Mouse (Mus musculus): ENCODE measurements at regions not wholly inside any gene's neighbourhood (a gene's known extent, or its start where the extent isn't known, plus 50 kb on each side); places are given as distances from the start of the nearest gene placed in this dataset.

DNA sequence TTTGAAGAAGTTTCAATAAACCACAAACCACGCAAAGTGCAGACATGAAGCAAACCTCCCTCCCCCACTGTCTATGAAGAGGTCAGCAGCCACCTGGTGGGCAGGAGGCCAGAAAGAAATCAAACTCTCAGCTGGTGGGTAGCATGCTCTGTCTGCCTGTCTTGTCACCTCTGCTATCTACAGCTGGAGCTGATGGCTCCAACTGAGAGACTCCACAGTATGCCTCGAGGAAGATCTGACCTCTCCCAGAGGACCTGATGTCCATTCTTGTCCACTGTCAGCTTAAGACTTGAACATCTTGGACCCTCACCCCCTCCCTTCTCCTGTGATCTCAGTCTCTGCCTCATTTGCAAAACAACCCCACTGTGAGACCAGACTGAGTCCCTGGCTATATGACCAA, 585.0 kb upstream of the Cdh11 start:
- no peak for DNase-seq (ENCODE audit: low read depth, low spot score)

DNA sequence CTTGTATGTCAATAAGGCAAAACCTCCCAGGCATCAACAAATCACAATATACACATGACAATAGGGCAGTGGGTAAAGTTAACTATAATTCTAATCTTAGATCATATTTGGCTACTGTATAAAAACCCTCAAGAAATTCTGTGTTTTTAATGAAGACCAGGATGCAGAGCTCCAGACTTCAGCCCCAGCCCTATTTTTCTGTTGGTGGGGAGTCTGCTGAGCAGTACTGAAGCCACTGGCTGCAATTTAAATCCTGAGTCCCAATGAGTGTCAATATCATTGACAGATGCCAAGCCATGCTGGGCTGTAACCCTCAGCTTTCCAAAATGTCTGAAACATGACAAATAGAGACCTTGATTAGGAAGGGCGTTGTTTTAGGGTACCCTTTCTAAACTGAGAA, 587.6 kb upstream of the Cdh11 start:
- no peak for DNase-seq (ENCODE audit: low read depth, low spot score)

DNA sequence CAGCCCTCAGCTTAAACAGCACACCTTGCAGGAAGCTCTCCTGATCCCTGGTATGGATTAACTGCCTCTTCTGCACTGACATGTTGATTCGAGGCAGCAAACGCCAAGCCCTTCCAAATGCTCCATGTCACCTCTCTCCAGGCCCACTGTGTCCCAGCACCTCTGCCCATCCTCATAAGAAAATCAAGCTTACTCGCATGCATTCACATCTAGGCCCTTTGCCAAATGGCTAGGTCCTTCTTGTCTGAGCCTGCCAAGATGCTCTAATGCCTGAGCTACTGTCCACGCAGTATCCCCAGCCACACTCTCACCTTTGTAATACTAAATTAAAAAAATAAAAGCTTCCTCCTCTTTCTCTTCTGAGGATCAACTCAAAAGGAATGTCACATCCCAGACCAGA, 588.7 kb upstream of the Cdh11 start:
- DNase-seq (ENCODE audit: low read depth, low spot score), result no peak

DNA sequence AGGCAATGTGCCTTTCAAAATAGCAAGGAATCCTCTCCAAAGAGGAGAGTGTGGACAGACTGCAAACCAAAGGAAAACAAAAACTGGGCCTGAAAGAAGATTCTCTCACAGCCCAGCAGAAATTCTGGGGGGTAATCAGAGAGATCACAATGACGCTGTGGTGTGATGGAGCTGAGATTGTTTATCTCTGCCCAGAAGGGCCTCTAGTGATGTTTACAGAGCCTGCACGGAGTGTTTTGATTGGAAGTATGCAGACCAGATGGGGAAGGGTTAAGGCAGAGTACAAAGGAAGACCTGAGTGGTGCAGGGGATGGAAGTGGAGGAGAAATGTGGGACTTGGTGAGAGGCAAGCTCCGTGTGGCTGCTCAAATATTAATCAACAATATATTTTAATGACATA, 593.1 kb upstream of the Cdh11 start:
- DNase-seq (ENCODE audit: low read depth, low spot score), result no peak

DNA sequence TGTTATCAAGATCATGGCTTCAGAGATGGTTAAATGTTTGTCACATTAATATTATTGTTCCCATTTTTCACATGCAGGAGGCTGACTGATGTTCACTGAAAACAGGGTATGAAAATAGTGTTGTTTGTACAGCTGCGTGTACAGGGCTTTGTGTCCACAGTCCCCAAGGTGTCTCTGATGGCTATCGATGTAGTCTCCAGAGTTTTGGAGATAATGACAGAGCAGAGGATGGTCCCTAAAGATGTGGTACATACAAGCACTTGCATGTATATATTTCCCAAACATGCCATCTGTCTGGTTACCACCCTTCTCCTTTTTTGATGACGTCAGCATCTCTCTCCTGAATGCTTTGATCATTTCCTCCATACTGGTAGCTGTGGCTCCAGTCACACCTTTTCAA, 596.1 kb upstream of the Cdh11 start:
- DNase-seq (ENCODE audit: low read depth, low spot score), result no peak

DNA sequence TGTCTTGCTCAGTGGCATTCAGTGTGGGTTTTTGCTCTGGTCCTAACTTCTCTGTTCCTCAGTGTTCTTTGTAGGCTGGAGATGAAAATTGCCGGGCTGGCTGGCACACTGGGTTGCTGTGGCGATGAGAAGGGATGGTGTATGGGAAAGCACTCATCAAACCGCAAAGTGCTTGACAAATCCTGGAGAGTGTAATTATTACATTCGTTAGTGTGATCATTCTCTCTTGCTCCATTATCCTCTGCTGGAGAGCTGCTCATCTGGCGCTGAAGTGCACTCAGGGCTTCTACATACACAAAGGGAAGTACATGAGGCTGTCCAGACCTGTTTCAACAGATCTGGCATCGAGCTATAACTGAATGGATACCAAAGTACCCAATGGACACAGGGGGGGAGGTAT, 605.9 kb upstream of the Cdh11 start:
- no peak for DNase-seq (ENCODE audit: low read depth, low spot score)

DNA sequence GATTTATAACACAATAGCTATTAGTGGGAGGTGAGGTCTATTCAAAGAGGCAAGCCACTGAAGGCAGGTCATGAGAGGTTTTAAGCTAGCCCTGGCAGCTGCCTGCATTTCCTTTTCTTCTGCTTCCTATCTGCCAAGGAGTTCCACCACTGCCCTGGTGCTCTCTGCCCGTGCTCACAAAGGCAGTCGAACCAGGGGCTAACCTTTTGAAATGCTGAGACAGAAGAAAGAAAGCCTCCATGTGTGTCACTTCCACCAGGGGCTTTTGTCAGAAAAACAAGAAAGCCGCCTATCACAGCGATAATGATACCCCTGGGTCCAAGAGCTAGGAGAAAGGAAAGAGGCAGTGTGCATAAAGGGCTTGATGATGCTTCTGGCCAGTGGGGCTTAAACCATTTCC, 609.9 kb upstream of the Cdh11 start:
- DNase-seq (ENCODE audit: low read depth, low spot score), result no peak

DNA sequence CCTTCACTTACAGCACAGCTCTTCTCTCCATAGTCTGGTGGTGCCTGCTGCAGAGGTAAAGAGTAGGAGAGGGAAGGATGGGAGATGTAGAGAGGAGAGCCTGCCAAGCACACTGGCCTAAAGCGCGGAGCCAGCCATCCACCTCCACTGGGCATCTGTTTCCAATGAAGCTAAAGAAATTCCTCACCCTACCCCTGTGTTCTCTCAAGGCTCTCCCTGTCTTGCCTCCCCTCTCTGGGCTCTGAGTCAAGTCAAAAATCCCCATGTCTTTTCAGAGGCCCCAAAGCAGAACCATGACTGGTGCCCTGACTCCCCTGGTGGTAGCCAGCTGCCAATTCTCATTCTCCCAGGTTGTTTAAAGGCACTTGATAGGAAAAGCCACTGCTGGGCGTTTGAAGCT, 612.7 kb upstream of the Cdh11 start:
- no peak for DNase-seq (ENCODE audit: low read depth, low spot score)

DNA sequence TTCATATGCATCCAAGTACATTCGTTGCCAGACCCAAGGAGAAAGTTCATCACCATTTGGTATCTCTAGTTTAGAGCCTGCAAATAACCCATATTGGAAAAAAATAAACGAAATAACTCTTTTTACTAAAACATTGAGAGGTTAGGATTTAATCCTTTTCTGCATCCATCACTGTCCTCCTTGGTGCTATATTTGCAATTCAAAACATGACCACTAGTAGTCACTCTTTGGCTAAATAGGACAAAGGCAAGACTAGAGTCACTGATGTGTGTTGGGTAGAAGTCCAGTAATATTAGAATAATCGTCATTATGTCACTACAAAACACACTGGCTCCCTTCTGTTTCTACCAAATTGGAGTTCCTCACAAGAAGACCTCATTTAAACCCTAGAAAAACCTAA, 614.0 kb upstream of the Cdh11 start:
- DNase-seq (ENCODE audit: low read depth, low spot score), result no peak

DNA sequence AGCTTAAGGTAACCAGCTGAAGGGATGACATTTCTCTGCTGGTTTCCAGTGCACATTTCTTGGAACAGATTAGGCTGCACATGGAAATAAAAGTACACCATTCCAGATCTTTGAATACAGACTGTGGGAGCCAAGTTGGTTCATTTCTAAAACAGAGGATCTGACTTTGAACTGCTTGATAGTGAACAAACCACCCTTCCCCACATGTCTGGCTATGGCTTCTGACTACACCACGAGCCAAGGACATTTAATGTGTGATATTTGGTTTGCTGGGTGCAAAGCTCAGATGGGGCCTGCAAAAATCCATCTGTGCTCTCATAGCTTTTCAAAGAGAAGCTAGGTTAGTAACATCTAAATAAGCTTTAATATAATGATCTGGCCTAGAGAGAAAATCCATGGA, 614.7 kb upstream of the Cdh11 start:
- DNase-seq (ENCODE audit: low read depth, low spot score), result peak; percentile 43

DNA sequence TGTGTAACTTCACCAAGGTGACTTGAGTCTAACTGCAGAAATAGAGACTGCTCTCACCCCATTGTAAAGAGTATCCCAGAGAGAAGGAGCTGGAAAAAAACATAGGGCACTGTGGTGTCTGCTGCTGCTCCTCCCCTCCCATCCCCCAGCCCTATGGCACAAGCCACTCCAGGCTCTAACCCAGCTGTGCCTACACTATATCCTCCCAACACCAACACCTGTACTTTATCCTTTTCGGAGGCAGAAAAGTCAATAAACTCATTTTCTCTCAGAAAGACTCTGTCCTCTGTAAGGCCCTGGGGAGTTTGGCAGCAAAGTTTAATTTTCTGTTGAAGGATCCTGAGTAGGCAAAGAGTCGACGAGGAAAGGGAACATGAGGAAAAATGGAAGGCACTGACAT, 617.3 kb upstream of the Cdh11 start:
- no peak for DNase-seq (ENCODE audit: low read depth, low spot score)

DNA sequence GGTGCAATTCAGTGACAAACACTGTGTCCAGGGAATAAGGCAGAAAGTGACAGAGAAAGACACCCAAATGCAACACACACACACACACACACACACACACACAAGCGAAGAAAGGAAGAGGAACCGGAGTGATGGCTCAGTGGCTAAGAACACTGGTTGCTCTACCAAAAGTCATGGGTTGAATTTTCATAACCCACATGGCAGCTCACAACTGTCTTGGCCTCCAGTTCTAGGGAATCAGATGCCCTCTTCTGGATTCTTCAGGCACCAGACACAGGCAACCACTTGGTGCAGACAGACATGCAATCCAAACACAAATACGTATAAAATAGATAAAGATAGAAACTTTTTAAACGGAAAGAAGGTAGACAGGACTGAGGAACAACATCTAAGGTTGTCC, 618.4 kb upstream of the Cdh11 start:
- DNase-seq (ENCODE audit: low read depth, low spot score), result no peak

DNA sequence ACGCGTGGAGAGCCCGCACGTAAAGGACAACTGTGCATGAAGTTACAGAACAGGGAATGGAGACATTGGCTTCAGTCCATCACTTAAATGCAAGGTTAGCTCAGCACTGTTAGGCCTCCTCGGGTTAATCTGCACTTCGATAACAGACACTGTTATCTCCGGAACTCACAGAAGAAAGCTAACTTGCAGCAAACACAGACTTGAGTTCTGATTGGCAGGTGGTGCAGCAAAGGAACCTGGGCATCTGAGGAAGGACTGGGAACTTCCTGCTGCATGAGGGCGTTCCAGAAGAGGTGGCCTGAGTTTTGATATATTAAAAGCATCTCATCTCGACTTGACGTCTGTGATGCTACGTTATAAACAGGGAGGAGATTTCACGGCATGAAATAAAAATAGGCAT, 620.3 kb upstream of the Cdh11 start:
- DNase-seq (ENCODE audit: low read depth, low spot score), result no peak

DNA sequence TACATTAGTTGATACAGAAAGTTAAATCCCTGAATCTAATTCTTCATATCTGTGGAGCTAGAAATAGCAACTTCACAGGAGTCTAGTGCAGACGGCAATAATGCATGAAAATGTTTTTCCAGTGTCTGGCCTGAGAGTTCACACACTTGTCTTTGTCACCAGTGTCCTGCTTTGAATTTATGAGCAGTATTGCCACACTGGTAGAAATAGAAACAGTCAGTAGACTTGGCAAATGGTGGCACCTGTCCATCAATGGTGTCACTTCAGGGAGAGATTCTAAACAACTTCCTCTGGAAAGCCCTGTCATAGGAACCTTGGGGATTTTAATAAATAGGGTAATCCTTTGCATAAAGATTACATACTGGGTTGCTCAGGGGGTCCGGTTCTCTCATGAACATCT, 621.5 kb upstream of the Cdh11 start:
- DNase-seq (ENCODE audit: low read depth, low spot score), result no peak

DNA sequence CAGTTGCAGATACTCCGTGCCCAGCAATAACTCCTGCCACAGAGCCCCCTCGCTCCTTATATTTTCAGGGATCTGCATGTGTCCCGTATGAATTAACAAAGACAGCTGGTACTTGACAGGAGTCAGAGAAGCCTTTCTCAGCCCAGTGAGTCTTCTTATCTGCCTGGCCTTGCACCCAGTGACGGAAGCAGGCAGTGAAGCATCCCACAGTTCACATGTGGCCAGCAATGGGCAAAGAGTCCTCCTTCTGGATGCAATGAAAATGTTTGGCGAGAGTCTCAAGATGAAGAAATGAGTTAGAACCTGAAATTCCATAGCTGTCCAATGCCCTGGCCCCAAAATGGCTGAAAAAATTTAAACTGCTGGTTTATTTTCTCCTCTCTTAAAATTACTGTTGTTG, 622.2 kb upstream of the Cdh11 start:
- DNase-seq (ENCODE audit: low read depth, low spot score), result no peak

DNA sequence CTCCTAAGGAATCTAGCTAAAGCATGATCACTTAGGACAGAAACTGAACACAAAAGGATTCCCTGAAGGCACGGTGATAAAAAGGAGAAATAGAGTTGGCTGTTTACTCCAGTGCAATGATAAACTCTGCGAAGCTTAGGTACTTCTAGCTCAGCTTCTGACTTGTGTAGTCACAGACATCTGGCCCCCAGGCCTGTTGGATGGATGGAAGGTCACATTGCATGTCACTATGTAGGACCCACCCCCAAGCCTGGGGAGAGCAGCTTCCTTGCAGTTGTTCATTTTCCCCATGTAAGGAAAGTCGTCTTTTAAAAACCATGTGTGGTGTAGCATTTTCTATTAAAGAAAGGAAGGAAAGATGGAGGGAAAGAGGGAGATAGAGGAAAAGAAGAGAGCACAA, 623.0 kb upstream of the Cdh11 start:
- no peak for DNase-seq (ENCODE audit: low read depth, low spot score)

DNA sequence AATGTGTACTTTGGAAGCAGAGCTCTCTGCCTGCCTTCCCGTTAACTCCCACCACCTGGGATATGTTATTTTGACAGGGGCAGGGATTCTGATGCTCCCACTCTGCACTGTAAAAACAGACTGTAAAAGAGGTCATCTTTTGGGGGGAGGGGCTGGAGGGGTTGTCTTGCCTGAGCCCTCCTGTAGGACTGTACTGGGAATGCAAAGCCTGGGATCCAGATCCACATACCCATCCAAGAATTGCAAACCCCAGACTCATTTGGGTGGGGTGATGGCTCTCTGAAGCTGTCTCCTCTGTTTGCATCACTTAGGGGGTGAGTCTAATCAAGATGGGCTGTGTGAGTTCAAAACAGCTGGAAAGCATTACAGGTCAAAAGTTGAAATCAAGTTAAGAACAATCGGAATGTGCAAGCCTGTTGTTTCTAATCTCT, 623.7 kb upstream of the Cdh11 start:
- no peak for DNase-seq (ENCODE audit: low read depth, low spot score)

DNA sequence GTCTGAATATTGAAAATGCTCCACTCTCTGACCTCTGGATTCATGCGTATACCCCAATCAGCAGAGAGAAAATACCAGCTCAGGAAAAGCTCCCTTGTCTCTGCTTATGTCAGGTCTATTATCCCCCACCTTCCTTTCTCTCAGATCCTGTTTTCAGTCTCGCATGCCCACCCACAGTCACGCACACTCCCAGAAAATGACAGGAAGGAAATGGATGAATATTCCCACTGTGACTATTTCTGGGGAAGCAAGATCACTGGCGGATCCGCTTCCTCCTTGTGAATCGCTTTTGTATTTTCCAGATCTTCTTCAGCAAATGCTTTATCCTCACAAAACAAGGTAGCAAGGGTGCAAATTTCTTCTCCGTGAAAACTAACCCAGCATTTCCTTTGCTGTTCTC, 627.3 kb upstream of the Cdh11 start:
- DNase-seq (ENCODE audit: low read depth, low spot score), result no peak

DNA sequence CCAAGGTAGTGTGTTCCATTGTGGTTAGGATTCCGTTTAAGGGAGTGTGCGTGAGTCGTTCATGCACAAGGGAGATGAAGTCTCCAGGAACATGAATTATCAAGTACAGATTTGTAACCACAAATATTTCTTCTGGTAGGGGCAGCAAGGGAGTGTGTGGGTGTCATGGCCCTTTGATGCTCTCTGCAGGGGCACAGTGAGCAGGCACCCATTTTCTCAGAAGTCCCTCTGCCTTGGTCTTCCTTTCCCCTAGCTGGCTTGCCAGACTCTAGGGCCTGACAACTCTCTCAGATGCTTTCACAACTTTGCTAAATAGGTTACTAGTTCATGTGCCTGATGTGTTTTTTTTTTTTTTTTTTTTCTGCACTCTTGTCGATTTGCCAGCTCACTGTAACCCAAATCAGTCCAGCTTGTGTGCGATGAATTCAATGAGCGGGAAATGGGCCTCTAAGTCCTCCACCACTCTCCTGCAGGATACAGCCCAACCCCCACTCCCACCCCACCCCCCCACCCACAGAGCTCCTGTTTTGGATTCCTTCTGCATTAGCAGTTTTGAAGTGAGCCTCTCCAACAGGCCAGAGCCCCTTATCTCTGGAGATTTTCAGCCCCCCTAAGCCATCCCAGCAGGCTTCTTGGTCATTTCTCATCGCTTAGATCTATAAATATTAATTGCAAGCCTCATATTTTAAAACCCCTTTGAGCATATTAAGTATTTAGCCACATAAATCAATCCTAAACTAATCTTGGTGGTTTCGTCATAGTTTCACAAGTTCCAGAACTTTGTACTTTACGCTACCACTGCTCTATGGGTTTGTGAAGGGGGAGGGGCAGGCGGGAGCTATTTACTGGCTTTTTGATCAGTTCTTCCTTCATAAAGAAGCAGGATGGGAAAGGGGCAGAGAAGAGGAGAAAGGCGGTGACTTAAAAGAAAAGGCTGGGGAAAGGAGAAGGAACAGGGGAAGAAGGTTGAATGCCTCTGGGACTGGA, 628.4 kb upstream of the Cdh11 start:
- DNase-seq (ENCODE audit: low read depth, low spot score), result no peak

DNA sequence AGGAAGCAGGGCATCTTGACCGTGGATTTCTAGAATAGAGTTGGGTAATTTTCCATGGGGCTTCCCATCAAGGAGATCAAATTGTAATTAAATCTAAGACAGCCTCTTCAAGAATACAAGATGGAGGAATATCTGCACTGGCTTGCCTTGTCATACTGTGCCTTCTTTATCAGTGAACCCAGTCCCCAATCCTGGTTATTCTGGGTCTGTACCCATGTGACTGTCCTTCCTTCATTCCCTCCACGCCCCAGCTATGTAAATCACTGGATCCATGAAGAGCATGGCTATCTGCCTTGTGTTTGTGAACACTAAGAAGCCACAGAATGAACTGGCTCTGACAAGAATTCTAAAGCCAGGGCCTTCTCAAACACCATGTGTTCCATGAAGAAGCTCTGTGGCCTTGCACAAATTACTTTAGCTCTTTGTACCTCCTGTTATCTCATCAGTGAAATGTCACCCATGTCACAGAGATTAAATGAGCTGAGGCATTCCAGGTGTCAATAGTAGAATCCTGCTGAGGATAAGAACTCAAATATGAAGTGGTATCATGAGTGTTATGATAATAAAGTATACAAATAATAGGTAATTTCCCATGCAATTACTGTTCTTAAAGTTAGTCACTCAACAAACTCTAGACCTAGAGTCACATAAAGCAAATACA, 637.0 kb upstream of the Cdh11 start:
- DNase-seq (ENCODE audit: low read depth, low spot score), result no peak

DNA sequence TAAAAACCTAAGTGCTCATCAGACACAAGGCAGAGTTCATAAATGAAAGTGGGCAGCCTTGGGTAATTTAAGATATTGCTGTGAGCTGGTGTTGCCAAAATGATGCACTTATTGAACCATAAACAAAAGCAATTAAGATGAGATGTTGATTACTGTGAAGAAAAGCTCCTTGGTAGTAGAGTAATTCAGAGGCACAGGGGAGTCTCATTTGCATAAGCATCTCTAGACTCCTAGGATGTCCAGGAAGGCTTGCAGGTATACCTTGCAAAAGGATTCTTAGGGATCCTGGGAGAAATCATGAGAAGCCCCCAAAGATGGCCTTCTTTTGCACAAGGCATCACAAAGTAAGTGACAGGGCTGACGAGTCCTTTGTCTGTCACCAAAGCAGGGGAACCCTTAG, 640.5 kb upstream of the Cdh11 start:
- no peak for DNase-seq (ENCODE audit: low read depth, low spot score)

DNA sequence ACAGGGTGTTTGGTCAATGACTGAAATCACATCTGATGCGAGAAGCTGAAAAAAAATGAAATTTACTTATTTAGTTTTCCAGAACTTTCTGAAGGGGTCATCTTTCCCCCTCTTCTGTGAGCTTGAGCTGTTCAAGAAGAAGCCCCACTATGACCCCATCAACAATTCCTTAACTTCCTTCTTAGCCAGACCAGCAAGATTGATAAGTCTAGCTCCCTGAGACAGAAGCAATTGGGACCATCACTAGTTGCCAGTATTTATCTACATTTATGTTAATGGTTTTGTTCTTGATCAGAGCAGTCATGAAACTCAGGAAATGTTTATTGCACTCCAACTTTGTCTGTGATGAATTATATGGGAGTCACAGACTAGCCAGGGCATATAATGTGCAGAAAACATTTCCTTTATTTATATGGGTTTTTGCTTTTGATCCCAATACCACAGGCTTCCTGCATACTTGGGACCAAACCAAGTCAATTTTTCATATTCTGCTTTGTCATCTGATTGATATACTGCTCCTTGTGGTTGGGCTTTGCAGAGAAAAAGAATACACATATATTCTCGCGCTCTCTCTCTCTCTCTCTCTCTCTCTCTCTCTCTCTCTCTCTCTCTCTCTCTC, 645.5 kb upstream of the Cdh11 start:
- DNase-seq (ENCODE audit: low read depth, low spot score), result no peak
